Mouse (Mus musculus): ENCODE results near the gene Plekhg3. TPM values are rescaled to one million over a fixed set of nuclear protein-coding genes. Genes with fewer than 3 reads are reported as not detected.

Plekhg3 gene
- total RNA-seq, 2 experiments from 2014 or later: 6.1 to 6.2 TPM

DNA sequence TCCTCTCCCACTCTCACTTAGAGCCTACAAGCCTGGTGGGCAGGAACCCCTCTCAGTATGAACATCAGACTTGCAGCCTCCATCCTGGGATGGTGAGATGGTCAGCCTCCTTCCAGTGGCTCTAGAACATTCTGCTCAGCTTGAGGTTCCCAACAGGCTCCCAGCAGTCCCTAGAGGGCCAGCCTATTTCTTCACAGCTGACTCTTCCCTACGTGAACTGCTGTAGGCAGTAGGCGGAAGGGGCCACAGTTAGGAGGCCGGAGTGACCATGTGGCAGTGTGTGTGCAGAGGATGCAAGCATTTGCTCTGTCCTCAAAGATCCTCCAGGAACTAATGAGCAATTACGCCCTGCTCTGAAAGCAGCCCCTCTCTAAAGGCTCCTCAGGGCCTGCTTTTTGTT is 87.5 kb downstream of the Plekhg3 start:
- no peak for DNase-seq (ENCODE audit: low spot score in 2 of 2)

DNA sequence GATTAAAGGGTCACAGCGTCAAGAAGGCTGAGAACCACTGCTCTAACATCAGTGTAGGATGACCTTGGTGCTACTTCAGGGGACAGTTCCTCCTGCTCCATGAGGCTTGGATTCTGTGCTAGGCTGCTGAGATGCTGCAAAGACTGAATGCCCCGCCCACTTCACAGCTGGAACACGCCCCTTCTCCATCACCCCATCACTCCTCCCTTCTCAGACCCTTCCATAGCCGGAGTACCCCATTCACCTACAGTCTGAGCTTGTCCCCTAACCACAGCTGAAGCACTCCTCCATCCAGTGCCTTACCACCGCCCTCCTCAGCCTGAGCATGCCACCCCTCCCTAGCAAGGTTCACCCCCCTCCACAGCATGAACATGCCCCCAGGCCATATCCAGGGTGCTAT is 89.2 kb downstream of the Plekhg3 start:
- no peak for DNase-seq (ENCODE audit: low spot score in 2 of 2)

DNA sequence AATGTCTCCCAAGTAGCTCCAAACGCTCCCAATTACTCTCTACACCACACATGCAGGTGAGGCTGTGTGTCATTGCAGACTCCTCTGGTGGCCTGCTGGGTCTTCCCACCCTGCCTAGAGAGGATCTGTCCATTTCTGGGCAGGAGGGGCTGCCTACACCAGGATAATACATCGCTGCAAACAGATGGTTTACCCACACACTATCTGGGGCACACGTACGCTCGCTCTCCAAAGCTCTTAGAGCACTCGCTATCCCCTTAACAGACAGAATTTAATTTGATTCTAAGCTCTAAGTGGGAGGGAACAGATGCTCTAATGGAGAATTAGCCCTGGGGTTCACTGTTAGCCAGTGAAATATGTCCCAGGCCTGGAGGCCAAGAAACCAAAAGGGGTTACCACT is 92.7 kb downstream of the Plekhg3 start:
- no peak for DNase-seq (ENCODE audit: low spot score in 2 of 2)

Small RNA genes lying within 50 kb of the gene (microRNA-seq; reads per million reads assigned to microRNA genes)
- 0 reads per million in 2 experiments for gene Mir5135

Other genes with a start within 250 kb of the Plekhg3 start
- gene Akap5, start 206.0 kb upstream of the Plekhg3 start, total RNA-seq (2021): 10 to 100 TPM; 48.9 to 52.7 TPM
- 10 to 100 TPM; 16.9 to 20.9 TPM for gene Zbtb25, start 161.3 kb upstream of the Plekhg3 start, total RNA-seq (2021)
- 1 to 10 TPM; 5.6 to 6.1 TPM for gene Zbtb1, start 160.6 kb upstream of the Plekhg3 start, total RNA-seq (2021)
- gene Hspa2, start 126.7 kb upstream of the Plekhg3 start, total RNA-seq (2021): 10 to 100 TPM; 62.3 to 75.3 TPM
- gene Ppp1r36, start 113.4 kb upstream of the Plekhg3 start, total RNA-seq (2021): 1 to 10 TPM; 1.5 to 2.5 TPM
- gene Sptb, start 179.7 kb downstream of the Plekhg3 start, total RNA-seq (2021): 10 to 100 TPM; 62.8 to 69.1 TPM
- 10 to 100 TPM; 45.2 to 49.4 TPM for gene Churc1, start 234.6 kb downstream of the Plekhg3 start, total RNA-seq (2021)
- 10 to 100 TPM; 23.8 to 23.9 TPM for gene Fntb, start 234.7 kb downstream of the Plekhg3 start, total RNA-seq (2021)